Mouse (Mus musculus) small intestine, adult 2 months (tissue): ENCODE measurements around the gene Apopt1. TPM values are rescaled to one million over a fixed set of nuclear protein-coding genes. Genes with fewer than 3 reads are reported as not detected.

Experiments used
- H3K27ac ChIP-seq: fragments of 200-500 bp; 2 replicates; pipeline ENCODE4 v1.5.1; 2012; ENCODE audit warnings: low read depth, low read length, control low read depth, inconsistent platforms; ENCODE audit not compliant: insufficient read depth
- H3K27me3 ChIP-seq: fragments of 200-500 bp; 2 replicates; pipeline ENCODE4 v1.6.1; 2012; ENCODE audit warnings: mild to moderate bottlenecking, moderate library complexity, low read length, inconsistent platforms; ENCODE audit not compliant: control insufficient read depth, insufficient read depth
- H3K36me3 ChIP-seq: fragments of 200-500 bp; 2 replicates; pipeline ENCODE4 v1.6.1; 2012; ENCODE audit warnings: mild to moderate bottlenecking, low read length, control low read depth, inconsistent platforms; ENCODE audit not compliant: control insufficient read depth, insufficient read depth
- H3K4me1 ChIP-seq: fragments of 200-500 bp; 2 replicates; pipeline ENCODE4 v1.6.1; 2012; ENCODE audit warnings: low read length, inconsistent platforms, mixed read lengths; ENCODE audit not compliant: control insufficient read depth, insufficient read depth, insufficient read length
- H3K4me3 ChIP-seq: fragments of 200-500 bp; 2 replicates; pipeline ENCODE4 v1.5.1; 2012; ENCODE audit warnings: low read depth, mild to moderate bottlenecking, control low read depth, inconsistent platforms, low read length, moderate library complexity
- CTCF ChIP-seq: fragments of 200-500 bp; IDR thresholded peaks from 2 replicates; pipeline ENCODE4 v1.5.1; 2012; ENCODE audit warnings: low read depth, mild to moderate bottlenecking, control low read depth, inconsistent platforms, low read length, moderate library complexity, mixed read lengths; ENCODE audit not compliant: insufficient replicate concordance, insufficient read length; ENCODE audit errors: extremely low read depth
- POLR2A ChIP-seq: fragments of 200-500 bp; IDR thresholded peaks from 2 replicates; pipeline ENCODE4 v1.6.1; 2012; ENCODE audit warnings: low read depth, mild to moderate bottlenecking, control low read depth, inconsistent platforms, low read length, moderate library complexity
- WGBS: fragments of 180-500 bp; shearing (Covaris S2); methylation state at CpG from one replicate; pipeline ENCODE4 v1.1.7; 2018; 5-methylcytosine and 5-hydroxymethylcytosine counted together
- polyA plus RNA-seq: library from polyadenylated mRNA; depleted of rRNA; stranded (reverse); fragments of >200 nt; gene quantifications from 2 replicates; pipeline ENCODE4 v1.2.3, GENCODE M21; 2012

The Apopt1 gene
- polyA plus RNA-seq, 1 experiment: 16.7 TPM

DNA sequence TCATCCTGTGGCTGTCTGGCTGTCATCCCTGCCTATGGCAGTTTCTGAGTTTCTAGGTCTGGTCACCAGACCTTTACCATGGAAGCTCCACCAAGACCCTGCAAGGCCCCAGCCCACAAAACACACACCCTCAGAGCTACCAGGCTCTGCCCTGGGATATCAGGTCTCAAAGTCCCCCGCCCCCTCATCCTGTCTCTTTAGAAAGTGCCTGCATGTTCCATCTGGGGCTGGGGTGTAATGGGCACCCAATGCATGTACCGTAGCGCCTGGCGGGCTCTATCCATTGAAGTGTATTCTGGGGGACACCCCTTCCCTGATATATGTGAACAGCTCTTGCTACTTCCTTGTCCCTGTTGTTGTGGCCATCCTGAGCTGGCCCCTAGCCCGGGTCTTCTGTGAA lies 20.2 kb upstream of the Apopt1 start:
- WGBS: 87% methylated on average over 5 of the region's 5 CpGs
- H3K27ac ChIP-seq: no peak overlapping the region
- no peak overlapping the region for H3K4me3 ChIP-seq
- peaks cover 36% of the 10 kb centered on the region for H3K4me1 ChIP-seq
- TF ChIP-seq CTCF (no peak), POLR2A (no peak)
- no peaks in the 10 kb centered on the region for H3K36me3 ChIP-seq
- H3K27me3 ChIP-seq: no peaks in the 10 kb centered on the region

DNA sequence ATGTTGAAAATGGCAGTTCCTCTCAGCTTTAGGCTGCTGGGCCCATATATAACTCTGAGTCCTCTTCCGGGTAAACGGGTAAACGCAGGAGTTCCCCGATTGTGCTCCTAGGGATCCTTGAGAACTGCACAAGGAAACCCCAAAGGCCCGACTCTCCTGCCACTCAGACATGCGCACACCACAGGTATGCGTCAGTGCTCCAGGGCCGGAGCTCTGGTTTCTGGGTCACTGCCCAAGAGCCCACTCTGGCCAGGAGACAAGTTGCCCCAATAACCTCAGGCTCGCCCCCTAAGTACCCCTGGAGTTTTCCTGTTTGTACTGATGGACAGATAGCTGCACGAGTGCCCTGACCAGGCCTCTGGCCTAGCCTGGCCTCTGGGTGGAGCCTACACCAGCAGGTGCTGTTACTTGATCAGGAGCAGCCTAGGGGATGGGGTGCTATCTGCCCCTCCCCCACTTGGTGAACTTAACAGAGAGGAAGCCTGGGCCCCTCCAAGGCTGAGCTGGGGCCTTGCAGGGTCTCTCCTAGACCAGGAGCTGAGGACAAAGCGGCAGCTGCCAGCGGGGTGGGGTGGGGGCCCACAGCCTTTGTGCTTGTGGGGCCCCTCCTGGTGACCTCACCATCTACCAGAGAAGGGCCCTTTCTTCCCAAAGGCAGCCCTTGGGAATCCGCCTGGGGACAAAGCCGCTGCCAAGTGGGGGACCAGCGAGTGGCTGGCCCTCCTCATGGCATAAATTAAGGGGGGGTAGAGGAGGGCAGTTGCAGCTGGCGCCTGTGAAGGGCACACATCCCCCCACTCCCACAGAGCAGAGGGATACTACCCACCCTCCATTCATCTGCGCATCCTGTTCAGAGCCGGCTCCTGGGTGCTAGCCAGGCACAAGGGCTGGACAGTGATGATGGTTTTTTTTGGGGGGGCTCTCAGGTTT lies 19.5 kb upstream of the Apopt1 start:
- no peak overlapping the region for H3K4me3 ChIP-seq
- H3K27ac ChIP-seq: peak overlapping the region; percentile 24; the same call in 1 of the 2 replicates
- 73% methylated on average over 18 of the region's 18 CpGs for WGBS
- peaks cover 30% of the 10 kb centered on the region for H3K4me1 ChIP-seq
- no peaks in the 10 kb centered on the region for H3K36me3 ChIP-seq
- TF ChIP-seq CTCF (no peak), POLR2A (no peak)
- no peaks in the 10 kb centered on the region for H3K27me3 ChIP-seq

DNA sequence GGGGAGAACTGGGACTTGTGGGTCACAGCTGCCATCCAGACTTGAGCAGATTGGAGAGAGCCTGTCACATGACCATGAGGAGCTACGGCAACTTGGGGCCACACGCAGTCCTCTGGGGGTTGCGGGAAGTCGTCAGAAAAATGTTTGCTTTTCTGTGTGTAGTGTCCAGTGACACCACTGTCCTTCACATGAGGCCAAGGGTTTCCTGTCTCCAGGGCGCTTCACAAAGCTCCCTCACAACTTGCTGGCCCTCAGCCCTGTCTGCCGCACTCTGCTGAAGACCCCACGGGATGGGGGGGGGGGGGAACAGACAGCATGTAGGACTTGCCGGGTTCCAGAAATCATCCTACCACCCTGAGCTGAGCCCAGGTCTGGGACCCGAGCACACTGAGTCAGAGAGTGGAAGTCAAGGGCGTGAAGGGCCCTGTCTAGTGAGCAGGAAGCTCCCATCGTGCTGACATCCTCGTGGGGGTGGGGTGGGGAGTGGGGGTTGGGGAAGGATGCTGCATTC lies 18.7 kb upstream of the Apopt1 start:
- Histone ChIP-seq H3K27me3 (no peaks in the 10 kb centered on the region), H3K27ac (peak overlapping the region; percentile 46), H3K4me3 (no peak overlapping the region), H3K36me3 (no peaks in the 10 kb centered on the region), H3K4me1 (peaks cover 23% of the 10 kb centered on the region)
- no peak for TF ChIP-seq CTCF
- TF ChIP-seq POLR2A: no peak
- 59% methylated on average over 12 of the region's 12 CpGs for WGBS

DNA sequence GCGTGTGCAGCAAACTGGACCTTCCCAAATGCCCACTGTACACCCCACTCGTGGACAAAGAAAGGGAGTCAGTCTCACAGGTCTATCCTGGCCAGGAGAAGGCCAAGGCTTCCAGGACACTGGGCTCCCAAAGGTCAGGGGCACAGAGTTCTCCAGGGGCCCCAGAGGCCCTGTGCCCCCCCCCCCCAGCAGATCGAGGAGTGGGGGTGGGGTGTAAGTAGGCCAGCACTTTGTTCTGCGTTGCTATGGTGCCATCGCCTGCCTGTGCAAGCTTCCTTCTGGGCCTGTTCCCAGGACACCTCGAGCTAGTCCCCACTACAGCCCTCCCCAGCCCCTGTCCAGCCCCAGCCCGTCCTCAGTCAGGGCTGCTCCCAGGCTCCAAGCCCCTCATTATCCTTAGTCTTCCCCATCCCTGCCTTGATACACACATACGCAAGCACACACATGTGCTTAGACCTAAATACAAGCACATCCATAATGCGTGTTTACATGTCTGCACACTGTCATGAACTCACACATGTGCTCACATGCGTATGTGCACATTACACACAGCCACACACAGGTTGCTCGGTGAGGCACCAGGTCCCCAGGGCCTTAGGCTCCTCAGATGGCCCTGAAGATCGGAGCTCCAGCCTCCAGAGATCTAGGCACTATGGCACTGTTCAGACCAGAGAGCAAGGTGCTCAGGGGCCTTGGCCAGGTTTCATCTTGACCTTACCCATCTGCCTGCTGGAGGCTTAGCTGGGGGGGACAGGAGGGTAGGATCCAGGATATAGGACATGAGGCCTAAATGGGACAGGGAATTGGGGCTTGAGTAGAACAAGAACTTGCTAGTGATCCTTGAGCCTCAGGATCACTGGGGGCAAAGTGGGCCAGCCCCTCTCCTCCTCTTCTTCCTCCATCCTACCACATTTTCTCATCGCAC lies 17.9 kb upstream of the Apopt1 start:
- WGBS: 74% methylated on average over 13 of the region's 13 CpGs
- TF ChIP-seq POLR2A: no peak
- TF ChIP-seq CTCF: no peak
- Histone ChIP-seq H3K27ac (peak overlapping the region; percentile 32; the same call in 1 of the 2 replicates), H3K27me3 (no peaks in the 10 kb centered on the region), H3K4me1 (peaks cover 16% of the 10 kb centered on the region), H3K4me3 (no peak overlapping the region), H3K36me3 (no peaks in the 10 kb centered on the region)

DNA sequence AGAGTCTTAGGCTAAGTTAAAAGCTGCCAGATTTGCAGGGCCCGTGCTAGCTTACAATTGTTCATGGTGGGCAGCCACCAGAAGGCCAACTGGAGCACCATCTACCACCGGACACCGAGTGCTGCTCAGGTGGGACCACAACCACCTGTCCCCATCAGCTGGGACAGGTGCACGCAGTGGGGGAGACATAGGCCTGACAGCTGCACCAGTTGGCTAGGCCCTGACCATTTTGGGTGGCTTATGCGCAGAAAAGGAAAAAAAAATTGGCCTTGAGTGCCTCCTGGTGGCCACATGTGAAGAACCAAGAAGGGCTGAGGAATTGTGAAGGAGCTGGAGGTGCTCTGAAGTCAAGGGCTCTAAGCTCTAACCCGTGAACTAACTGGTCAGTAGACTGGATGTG lies 16.8 kb upstream of the Apopt1 start:
- no peaks in the 10 kb centered on the region for H3K27me3 ChIP-seq
- peak; percentile 83; the same call in 1 of the 2 replicates for TF ChIP-seq CTCF
- TF ChIP-seq POLR2A: no peak
- WGBS: 31% methylated on average over 6 of the region's 6 CpGs
- H3K4me1 ChIP-seq: peaks cover 14% of the 10 kb centered on the region
- no peak overlapping the region for H3K4me3 ChIP-seq
- no peak overlapping the region for H3K27ac ChIP-seq
- no peaks in the 10 kb centered on the region for H3K36me3 ChIP-seq

DNA sequence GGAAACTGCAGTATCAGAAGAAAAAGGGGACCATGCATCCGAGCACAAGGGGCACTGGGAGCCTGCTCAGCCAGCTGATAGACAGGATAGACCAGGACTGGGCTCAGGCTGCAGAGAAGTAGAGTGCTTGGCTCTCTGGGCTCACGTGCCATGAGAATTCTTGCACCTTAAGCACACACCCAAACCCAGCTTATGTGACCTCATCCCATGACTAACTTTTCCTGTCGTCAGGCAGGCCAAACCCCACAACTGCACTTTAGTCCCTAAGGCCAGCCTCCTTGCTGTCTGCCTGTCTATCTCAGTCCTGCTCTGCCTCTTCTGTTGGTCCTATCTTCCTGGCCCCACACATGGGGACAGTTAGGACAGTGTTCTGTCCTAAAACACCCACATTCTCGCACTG lies 15.4 kb upstream of the Apopt1 start:
- WGBS: 60% methylated on average over 4 of the region's 4 CpGs
- Histone ChIP-seq H3K36me3 (no peaks in the 10 kb centered on the region), H3K27me3 (no peaks in the 10 kb centered on the region), H3K4me3 (no peak overlapping the region), H3K27ac (peak overlapping the region; percentile 66), H3K4me1 (peaks cover 3% of the 10 kb centered on the region)
- no peak for TF ChIP-seq POLR2A
- no peak for TF ChIP-seq CTCF
